Mouse (Mus musculus) testis, adult 2 months (tissue): Measurements from ENCODE around the gene Krtap7-1.

ENCODE experiments used
- CTCF ChIP-seq: fragments of 200-500 bp; IDR thresholded peaks from 2 replicates; pipeline ENCODE4 v1.5.1; 2012; ENCODE audit warnings: low read depth, mild to moderate bottlenecking, inconsistent platforms, low read length, moderate library complexity; ENCODE audit not compliant: control insufficient read depth, insufficient read depth, insufficient replicate concordance
- POLR2A ChIP-seq: fragments of 200-500 bp; IDR thresholded peaks from 2 replicates; pipeline ENCODE4 v1.6.1; 2012; ENCODE audit warnings: low read depth, mild to moderate bottlenecking, inconsistent platforms, low read length, moderate library complexity; ENCODE audit not compliant: control insufficient read depth

DNA sequence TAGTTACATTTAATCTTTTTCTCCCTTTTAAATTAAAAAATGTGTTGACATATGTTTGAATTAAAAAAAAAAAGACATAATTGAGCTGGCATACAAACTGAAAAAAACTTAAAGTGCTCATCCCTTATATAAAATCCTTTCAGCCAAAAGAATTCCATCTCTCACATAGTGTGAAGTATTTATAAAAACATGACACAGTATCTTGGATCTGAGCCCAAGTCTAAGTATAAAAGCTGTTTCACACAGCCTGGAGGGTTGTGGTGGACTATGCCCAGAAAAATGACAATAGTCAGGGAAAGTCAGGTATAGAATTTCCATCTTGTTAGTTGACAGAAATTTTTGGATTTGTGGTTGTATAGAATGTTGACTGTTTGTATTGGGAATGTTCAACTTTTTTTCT lies 42.2 kb upstream of the Krtap7-1 start:
- TF ChIP-seq CTCF, result no peak
- TF ChIP-seq POLR2A, result no peak
